Mouse (Mus musculus) hindbrain, embryonic 15.5 days (tissue): ENCODE data around the gene Def8. TPM values are rescaled to one million over a fixed set of nuclear protein-coding genes. Genes with fewer than 3 reads are reported as not detected.
A peak's percentile ranks its signal among the peaks of the same experiment; 100 is the strongest.
"Not testable (repeated sequence)": the region's sequence is repeated elsewhere in the genome, so short reads cannot be mapped to it uniquely, and the experiment has no call there.

ENCODE experiments used
- ATAC-seq: fragments of 200-750 bp; cut with Nextera tagmentation; 2 replicates; pipeline ENCODE4 v1.8.0; 2017; ENCODE audit warnings: low read depth, moderate number of reproducible peaks, moderate TSS enrichment; ENCODE audit not compliant: low FRiP score
- H3K27ac ChIP-seq: fragments of 300-500 bp; sonication (generic); replicated peaks from 2 replicates; pipeline ENCODE4 v1.5.1; 2015; ENCODE audit warnings: mild to moderate bottlenecking, inconsistent platforms
- H3K27me3 ChIP-seq: fragments of 300-500 bp; sonication (generic); 2 replicates; pipeline ENCODE4 v1.6.1; 2015; ENCODE audit warnings: control low read depth, inconsistent platforms
- H3K36me3 ChIP-seq: fragments of 300-500 bp; sonication (generic); 2 replicates; pipeline ENCODE4 v1.6.1; 2015; ENCODE audit warnings: control low read depth, inconsistent platforms
- H3K4me1 ChIP-seq: fragments of 300-500 bp; sonication (generic); replicated peaks from 2 replicates; pipeline ENCODE4 v1.6.1; 2015; ENCODE audit warnings: control low read depth, inconsistent platforms
- H3K4me2 ChIP-seq: fragments of 300-500 bp; sonication (generic); 2 replicates; pipeline ENCODE4 v1.6.1; 2015; ENCODE audit warnings: moderate library complexity, mild to moderate bottlenecking, inconsistent platforms
- H3K4me3 ChIP-seq: fragments of 300-500 bp; sonication (generic); 2 replicates; pipeline ENCODE4 v1.5.1; 2015; ENCODE audit warnings: mild to moderate bottlenecking, inconsistent platforms
- H3K9ac ChIP-seq: fragments of 300-500 bp; sonication (generic); 2 replicates; pipeline ENCODE4 v1.6.1; 2015; ENCODE audit warnings: inconsistent platforms
- H3K9me3 ChIP-seq: fragments of 300-500 bp; sonication (generic); 2 replicates; pipeline ENCODE4 v1.6.1; 2016; ENCODE audit warnings: control low read depth, inconsistent platforms
- WGBS: fragments of 180-500 bp; shearing (Covaris S2); methylation state at CpG from one replicate; pipeline ENCODE4 v1.1.7; 2015; 5-methylcytosine and 5-hydroxymethylcytosine counted together
- polyA plus RNA-seq: library from polyadenylated mRNA; unstranded; fragments of >200 nt; fragmentation: Nextera tagmentation; extraction: Ambion mirVana; gene quantifications from 2 replicates; pipeline ENCODE4 v1.2.1, GENCODE M21; 2015

The Def8 gene
- polyA plus RNA-seq, 1 experiment from 2014 or later: 51.6 TPM

GRCm38 (mm10) chr8:123414997-123415696 lies 8.2 kb upstream of the Def8 start:
- not testable (repeated sequence) for H3K27ac ChIP-seq, H3K27me3 ChIP-seq, H3K9ac ChIP-seq, H3K9me3 ChIP-seq, ATAC-seq
- WGBS: 82% methylated on average over 5 of the region's 5 CpGs
- peaks cover 33% of the 10 kb centered on the region for H3K4me1 ChIP-seq
- H3K4me2 ChIP-seq: peak overlapping the region; percentile 88
- peaks cover 24% of the 10 kb centered on the region for H3K36me3 ChIP-seq
- H3K4me3 ChIP-seq: peak overlapping the region; percentile 53

GRCm38 (mm10) chr8:123415967-123416943 lies 7.1 kb upstream of the Def8 start:
- no peak for ATAC-seq
- Histone ChIP-seq H3K9ac (no peak overlapping the region), H3K36me3 (peaks cover 35% of the 10 kb centered on the region), H3K27ac (no peak overlapping the region), H3K4me3 (peak overlapping the region; percentile 53), H3K4me1 (peaks cover 30% of the 10 kb centered on the region), H3K9me3 (no peaks in the 10 kb centered on the region), H3K27me3 (no peaks in the 10 kb centered on the region), H3K4me2 (peak overlapping the region; percentile 88)
- WGBS: 79% methylated on average over 8 of the region's 8 CpGs

- ATAC-seq: no peak
- Histone ChIP-seq H3K4me1 (peaks cover 34% of the 10 kb centered on the region), H3K36me3 (peaks cover 42% of the 10 kb centered on the region), H3K4me2 (peak overlapping the region; percentile 88), H3K27ac (no peak overlapping the region), H3K4me3 (peak overlapping the region; percentile 15; the same call in 1 of the 2 replicates), H3K9me3 (no peaks in the 10 kb centered on the region), H3K9ac (no peak overlapping the region), H3K27me3 (no peaks in the 10 kb centered on the region)
- 69% methylated on average over 8 of the region's 8 CpGs for WGBS
Measured at GRCm38 (mm10) chr8:123416944-123417555, 6.3 kb upstream of the Def8 start.

GRCm38 (mm10) chr8:123419711-123420110 lies 3.6 kb upstream of the Def8 start:
- no peak overlapping the region for H3K4me3 ChIP-seq
- peaks cover 42% of the 10 kb centered on the region for H3K4me1 ChIP-seq
- peaks cover 53% of the 10 kb centered on the region for H3K36me3 ChIP-seq
- no peak overlapping the region for H3K4me2 ChIP-seq
- no peaks in the 10 kb centered on the region for H3K9me3 ChIP-seq
- H3K27me3 ChIP-seq: no peaks in the 10 kb centered on the region
- no peak overlapping the region for H3K9ac ChIP-seq
- no peak for ATAC-seq
- H3K27ac ChIP-seq: no peak overlapping the region
- 89% methylated on average over 4 of the region's 4 CpGs for WGBS

- Histone ChIP-seq H3K9me3 (no peaks in the 10 kb centered on the region), H3K4me2 (no peak overlapping the region), H3K4me1 (peaks cover 36% of the 10 kb centered on the region), H3K27me3 (no peaks in the 10 kb centered on the region), H3K36me3 (peaks cover 53% of the 10 kb centered on the region), H3K9ac (no peak overlapping the region), H3K27ac (no peak overlapping the region), H3K4me3 (no peak overlapping the region)
- 92% methylated on average over 34 of the region's 34 CpGs for WGBS
- peak; percentile 35 for ATAC-seq
Measured at GRCm38 (mm10) chr8:123420525-123421281, 2.6 kb upstream of the Def8 start.

GRCm38 (mm10) chr8:123421325-123421724 lies 2.0 kb upstream of the Def8 start:
- Histone ChIP-seq H3K4me2 (no peak overlapping the region), H3K4me1 (peaks cover 31% of the 10 kb centered on the region), H3K36me3 (peaks cover 53% of the 10 kb centered on the region), H3K9me3 (0 out of 2 replicates have a peak, but pooled peaks cover under 1% of the 10 kb centered on the region), H3K27ac (no peak overlapping the region), H3K27me3 (no peaks in the 10 kb centered on the region), H3K9ac (no peak overlapping the region), H3K4me3 (no peak overlapping the region)
- ATAC-seq: no peak
- WGBS: 90% methylated on average over 19 of the region's 19 CpGs

GRCm38 (mm10) chr8:123422056-123422780 lies 1.1 kb upstream of the Def8 start:
- Histone ChIP-seq H3K4me1 (peaks cover 22% of the 10 kb centered on the region), H3K27me3 (no peaks in the 10 kb centered on the region), H3K4me3 (peak overlapping the region; percentile 7; the same call in 1 of the 2 replicates), H3K27ac (0 out of 2 replicates have a peak overlapping the region, but pooled peaks have one; percentile 28), H3K36me3 (peaks cover 53% of the 10 kb centered on the region), H3K9me3 (peaks cover 5% of the 10 kb centered on the region; the same call in 1 of the 2 replicates), H3K9ac (no peak overlapping the region), H3K4me2 (peak overlapping the region; percentile 37)
- peak; percentile 67 for ATAC-seq
- 17% methylated on average over 17 of the region's 17 CpGs for WGBS

GRCm38 (mm10) chr8:123422781-123423159 lies 557 bp upstream of the Def8 start:
- 0 out of 2 replicates have a peak overlapping the region, but pooled peaks have one; percentile 28 for H3K27ac ChIP-seq
- H3K4me2 ChIP-seq: no peak overlapping the region
- no peak overlapping the region for H3K9ac ChIP-seq
- H3K36me3 ChIP-seq: peaks cover 52% of the 10 kb centered on the region
- H3K9me3 ChIP-seq: peaks cover 7% of the 10 kb centered on the region; the same call in 1 of the 2 replicates
- H3K4me3 ChIP-seq: no peak overlapping the region
- WGBS: 29% methylated on average over 3 of the region's 3 CpGs
- no peaks in the 10 kb centered on the region for H3K27me3 ChIP-seq
- peaks cover 16% of the 10 kb centered on the region for H3K4me1 ChIP-seq
- ATAC-seq: peak; percentile 43; the same call in 1 of the 2 replicates

- no peak overlapping the region for H3K4me2 ChIP-seq
- H3K27ac ChIP-seq: no peak overlapping the region
- peaks cover 15% of the 10 kb centered on the region; the same call in 1 of the 2 replicates for H3K9me3 ChIP-seq
- 96% methylated on average over 27 of the region's 27 CpGs for WGBS
- H3K36me3 ChIP-seq: peaks cover 13% of the 10 kb centered on the region
- H3K4me3 ChIP-seq: no peak overlapping the region
- no peak overlapping the region for H3K9ac ChIP-seq
- H3K4me1 ChIP-seq: peaks cover 8% of the 10 kb centered on the region; the same call in 1 of the 2 replicates
- no peaks in the 10 kb centered on the region for H3K27me3 ChIP-seq
- ATAC-seq: no peak
Measured at GRCm38 (mm10) chr8:123426511-123427509, 3.5 kb downstream of the Def8 start.
